Mouse (Mus musculus) small intestine, adult 2 months (tissue): ENCODE measurements around the gene Rd3. TPM values are rescaled to one million over a fixed set of nuclear protein-coding genes. Genes with fewer than 3 reads are reported as not detected.

Experiments
- H3K27ac ChIP-seq: fragments of 200-500 bp; 2 replicates; pipeline ENCODE4 v1.5.1; 2012; ENCODE audit warnings: low read depth, low read length, control low read depth, inconsistent platforms; ENCODE audit not compliant: insufficient read depth
- H3K27me3 ChIP-seq: fragments of 200-500 bp; 2 replicates; pipeline ENCODE4 v1.6.1; 2012; ENCODE audit warnings: mild to moderate bottlenecking, moderate library complexity, low read length, inconsistent platforms; ENCODE audit not compliant: control insufficient read depth, insufficient read depth
- H3K36me3 ChIP-seq: fragments of 200-500 bp; 2 replicates; pipeline ENCODE4 v1.6.1; 2012; ENCODE audit warnings: mild to moderate bottlenecking, low read length, control low read depth, inconsistent platforms; ENCODE audit not compliant: control insufficient read depth, insufficient read depth
- H3K4me1 ChIP-seq: fragments of 200-500 bp; 2 replicates; pipeline ENCODE4 v1.6.1; 2012; ENCODE audit warnings: low read length, inconsistent platforms, mixed read lengths; ENCODE audit not compliant: control insufficient read depth, insufficient read depth, insufficient read length
- H3K4me3 ChIP-seq: fragments of 200-500 bp; 2 replicates; pipeline ENCODE4 v1.5.1; 2012; ENCODE audit warnings: low read depth, mild to moderate bottlenecking, control low read depth, inconsistent platforms, low read length, moderate library complexity
- CTCF ChIP-seq: fragments of 200-500 bp; IDR thresholded peaks from 2 replicates; pipeline ENCODE4 v1.5.1; 2012; ENCODE audit warnings: low read depth, mild to moderate bottlenecking, control low read depth, inconsistent platforms, low read length, moderate library complexity, mixed read lengths; ENCODE audit not compliant: insufficient replicate concordance, insufficient read length; ENCODE audit errors: extremely low read depth
- POLR2A ChIP-seq: fragments of 200-500 bp; IDR thresholded peaks from 2 replicates; pipeline ENCODE4 v1.6.1; 2012; ENCODE audit warnings: low read depth, mild to moderate bottlenecking, control low read depth, inconsistent platforms, low read length, moderate library complexity
- WGBS: fragments of 180-500 bp; shearing (Covaris S2); methylation state at CpG from one replicate; pipeline ENCODE4 v1.1.7; 2018; 5-methylcytosine and 5-hydroxymethylcytosine counted together
- polyA plus RNA-seq: library from polyadenylated mRNA; depleted of rRNA; stranded (reverse); fragments of >200 nt; gene quantifications from 2 replicates; pipeline ENCODE4 v1.2.3, GENCODE M21; 2012

Gene Rd3
- polyA plus RNA-seq, 1 experiment: 0.10 TPM

GRCm38 (mm10) chr1:191932986-191933632 is 44.1 kb upstream of the Rd3 start:
- Histone ChIP-seq H3K4me1 (no peaks in the 10 kb centered on the region; the same call in 1 of the 2 replicates), H3K36me3 (no peaks in the 10 kb centered on the region), H3K27ac (no peak overlapping the region), H3K4me3 (no peak overlapping the region), H3K27me3 (no peaks in the 10 kb centered on the region)
- TF ChIP-seq POLR2A (no peak), CTCF (no peak)
- WGBS: 47% methylated on average over 4 of the region's 4 CpGs

- 65% methylated on average over 6 of the region's 6 CpGs for WGBS
- no peak overlapping the region for H3K27ac ChIP-seq
- no peaks in the 10 kb centered on the region for H3K36me3 ChIP-seq
- H3K4me1 ChIP-seq: peaks cover 13% of the 10 kb centered on the region; the same call in 1 of the 2 replicates
- TF ChIP-seq CTCF (no peak), POLR2A (no peak)
- H3K27me3 ChIP-seq: no peaks in the 10 kb centered on the region
- H3K4me3 ChIP-seq: no peak overlapping the region
Measured at GRCm38 (mm10) chr1:191943638-191944037, 33.5 kb upstream of the Rd3 start.

GRCm38 (mm10) chr1:191945341-191945740 is 31.8 kb upstream of the Rd3 start:
- H3K4me1 ChIP-seq: peaks cover 13% of the 10 kb centered on the region; the same call in 1 of the 2 replicates
- WGBS: 89% methylated on average over 8 of the region's 8 CpGs

GRCm38 (mm10) chr1:191945756-191946155 is 31.4 kb upstream of the Rd3 start:
- 80% methylated on average over 5 of the region's 5 CpGs for WGBS
- TF ChIP-seq POLR2A (no peak), CTCF (no peak)
- H3K27ac ChIP-seq: no peak overlapping the region

More at GRCm38 (mm10) chr1:191945341-191945740, 31.8 kb upstream of the Rd3 start:
- TF ChIP-seq CTCF: no peak
- no peak for TF ChIP-seq POLR2A
- Histone ChIP-seq H3K27ac (no peak overlapping the region), H3K27me3 (no peaks in the 10 kb centered on the region), H3K36me3 (no peaks in the 10 kb centered on the region), H3K4me3 (no peak overlapping the region)

DNA sequence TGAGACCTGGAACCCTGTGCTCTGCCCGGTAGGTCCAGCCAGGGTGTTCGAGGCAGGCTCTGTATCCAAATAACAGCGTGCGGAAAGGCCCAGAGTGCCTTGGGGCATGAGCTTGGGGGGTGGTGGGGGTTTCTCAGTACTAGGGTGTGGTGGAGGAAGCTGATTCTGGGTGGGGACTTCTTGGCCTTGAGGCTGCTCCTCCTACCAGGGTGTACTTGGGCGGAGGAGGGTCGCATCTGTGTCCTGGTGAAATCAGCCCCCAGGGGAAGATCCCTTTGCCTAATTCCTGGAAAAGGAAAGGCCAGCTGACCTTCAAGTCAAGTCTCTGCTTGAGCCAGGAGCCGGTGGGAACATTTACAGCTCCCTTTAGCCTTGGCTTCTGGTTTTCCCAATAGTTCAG is 30.9 kb upstream of the Rd3 start:
- TF ChIP-seq POLR2A (no peak), CTCF (no peak)
- Histone ChIP-seq H3K27me3 (no peaks in the 10 kb centered on the region), H3K4me3 (no peak overlapping the region), H3K36me3 (no peaks in the 10 kb centered on the region), H3K27ac (no peak overlapping the region), H3K4me1 (peaks cover 13% of the 10 kb centered on the region; the same call in 1 of the 2 replicates)
- 53% methylated on average over 7 of the region's 7 CpGs for WGBS

More at GRCm38 (mm10) chr1:191945756-191946155, 31.4 kb upstream of the Rd3 start:
- peaks cover 13% of the 10 kb centered on the region; the same call in 1 of the 2 replicates for H3K4me1 ChIP-seq
- H3K36me3 ChIP-seq: no peaks in the 10 kb centered on the region
- H3K27me3 ChIP-seq: no peaks in the 10 kb centered on the region
- no peak overlapping the region for H3K4me3 ChIP-seq

GRCm38 (mm10) chr1:191946835-191947234 is 30.3 kb upstream of the Rd3 start:
- no peak overlapping the region for H3K27ac ChIP-seq
- 17% methylated on average over 2 of the region's 2 CpGs for WGBS
- no peaks in the 10 kb centered on the region for H3K27me3 ChIP-seq
- peaks cover 13% of the 10 kb centered on the region; the same call in 1 of the 2 replicates for H3K4me1 ChIP-seq
- TF ChIP-seq POLR2A: no peak
- no peak for TF ChIP-seq CTCF
- no peaks in the 10 kb centered on the region for H3K36me3 ChIP-seq
- H3K4me3 ChIP-seq: no peak overlapping the region

- Histone ChIP-seq H3K27ac (no peak overlapping the region), H3K4me1 (peaks cover 13% of the 10 kb centered on the region; the same call in 1 of the 2 replicates), H3K27me3 (no peaks in the 10 kb centered on the region), H3K4me3 (no peak overlapping the region), H3K36me3 (no peaks in the 10 kb centered on the region)
- 90% methylated on average over 8 of the region's 8 CpGs for WGBS
- no peak for TF ChIP-seq POLR2A
- TF ChIP-seq CTCF: no peak
Measured at GRCm38 (mm10) chr1:191947796-191948195, 29.4 kb upstream of the Rd3 start.

DNA sequence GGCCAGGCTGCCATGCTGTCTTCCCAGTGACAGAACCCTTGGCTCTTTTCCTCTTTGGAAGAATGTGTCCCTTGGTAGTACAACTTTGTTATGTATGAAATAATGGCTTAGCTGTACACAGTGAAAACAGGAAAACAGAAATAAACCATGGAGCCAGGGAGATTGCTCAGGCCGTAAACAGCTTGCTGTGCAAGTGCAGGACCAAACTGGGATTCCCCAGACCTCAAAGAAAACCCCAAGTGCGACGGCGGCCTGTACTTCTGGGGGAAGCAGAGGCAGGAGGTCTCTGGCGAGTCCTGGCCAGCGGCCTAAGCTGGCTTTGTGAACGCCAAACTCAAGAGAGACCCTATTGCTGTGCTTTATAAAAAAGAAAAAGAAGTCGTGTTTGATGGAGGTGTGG is 28.6 kb upstream of the Rd3 start:
- H3K27ac ChIP-seq: no peak overlapping the region
- no peaks in the 10 kb centered on the region for H3K27me3 ChIP-seq
- TF ChIP-seq CTCF (no peak), POLR2A (no peak)
- H3K4me1 ChIP-seq: peaks cover 13% of the 10 kb centered on the region; the same call in 1 of the 2 replicates
- 85% methylated on average over 8 of the region's 8 CpGs for WGBS
- H3K36me3 ChIP-seq: no peaks in the 10 kb centered on the region
- no peak overlapping the region for H3K4me3 ChIP-seq
